In the genomic region with DNA sequence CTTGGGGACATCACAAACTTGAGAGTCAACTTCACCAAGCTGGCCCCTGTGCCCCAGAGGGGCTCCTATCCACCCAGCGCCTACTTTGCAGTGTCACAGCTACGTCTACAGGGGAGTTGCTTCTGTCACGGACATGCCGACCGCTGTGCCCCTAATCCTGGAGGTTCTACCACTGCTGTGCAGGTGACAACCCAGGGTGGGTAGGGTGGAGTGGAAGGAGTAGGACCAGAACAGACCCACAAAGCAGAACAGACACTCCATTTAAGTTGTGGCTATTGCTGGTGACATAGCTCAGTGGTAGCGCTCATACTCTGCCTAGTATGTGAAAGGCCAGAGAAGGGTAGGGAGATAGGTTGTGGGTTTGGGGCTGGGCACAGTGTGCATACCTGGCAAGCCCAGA, we compare ENCODE assay signal across 27 mouse cellular contexts. TPM values are rescaled to one million over a fixed set of nuclear protein-coding genes. Genes with fewer than 3 reads are reported as not detected.
DNase-seq lines count a peak whose midpoint lies in the region; ATAC-seq and TF ChIP-seq lines count a peak whose summit lies in the region.
"Had no signal": no experiment of that assay in that cellular context is flagged by ENCODE, and none has a peak within 500 bp of the region (broad histone marks: within the 10 kb centered on the region; RNA-seq: fewer than 3 reads in every experiment).

No protein-coding gene starts in this region.

- TF ChIP-seq POLR2A in liver, adult 2 months (IDR thresholded peaks at IDR 0.05; ENCODE audit: extremely low read depth, insufficient read depth, low read length), result no peak

- peak; percentile 90 for DNase-seq in heart, adult 11 months
- no peak for DNase-seq in heart, postnatal 10 days
- DNase-seq in liver, adult 2 months (ENCODE audit: extremely low read depth, low read depth, low spot score), result no peak
- DNase-seq in liver, result no peak
- DNase-seq in midbrain, embryonic 11.5 days (ENCODE audit: low spot score, missing footprints), result peak; percentile 26
- DNase-seq in midbrain, postnatal 0 days (ENCODE audit: low spot score), result no peak
- no peak for DNase-seq in layer of hippocampus, adult 2 months (ENCODE audit: low spot score in 2 of 2)
- DNase-seq: B cell, adult 2 months; cerebellum, adult 11 months; cerebellum, adult 2 months; cerebellum, adult 9-11 months; cerebellum, postnatal 25 days; forebrain, postnatal 0 days; gastrocnemius, postnatal 10 days; gastrocnemius, postnatal 36 days; heart, postnatal 36 days had no signal

- H3K79me2 ChIP-seq in liver, adult 2 months (ENCODE audit: control insufficient read depth, insufficient read depth, low read length), result no peaks in the 10 kb centered on the region

- WGBS in liver, adult 2 months, result 76% methylated on average over 6 of the region's 6 CpGs
- WGBS in midbrain, embryonic 11.5 days, result 90% methylated on average over 6 of the region's 6 CpGs
- WGBS in midbrain, postnatal 0 days, result 97% methylated on average over 6 of the region's 6 CpGs

- no peak for ATAC-seq in midbrain, embryonic 11.5 days (ENCODE audit: low FRiP score)
- no peak for ATAC-seq in midbrain, postnatal 0 days (ENCODE audit: low FRiP score)
- ATAC-seq: forebrain, embryonic 14.5 days; forebrain, postnatal 0 days; hindbrain, embryonic 16.5 days had no signal

- no peak overlapping the region for H3K4me3 ChIP-seq in liver, adult 2 months (ENCODE audit: insufficient read depth, low read depth, low read length)
- no peak overlapping the region for H3K4me3 ChIP-seq in midbrain, embryonic 11.5 days (ENCODE audit: low read depth, low read length)
- H3K4me3 ChIP-seq in midbrain, postnatal 0 days (ENCODE audit: low read depth, low read length), result no peak overlapping the region
- H3K4me3 ChIP-seq in layer of hippocampus, adult 2 months, result no peak overlapping the region
- H3K4me3 ChIP-seq: embryonic facial prominence, embryonic 12.5 days; embryonic facial prominence, embryonic 15.5 days; hindbrain, embryonic 10.5 days; hindbrain, embryonic 13.5 days had no signal

- peaks cover 19% of the 10 kb centered on the region for H3K4me1 ChIP-seq in liver, adult 2 months (ENCODE audit: control insufficient read depth, insufficient read depth, low read length)
- H3K4me1 ChIP-seq in midbrain, embryonic 11.5 days (ENCODE audit: control insufficient read depth, insufficient read depth, low read length), result 0 out of 2 replicates have a peak, but pooled peaks cover 4% of the 10 kb centered on the region
- no peaks in the 10 kb centered on the region for H3K4me1 ChIP-seq in midbrain, postnatal 0 days (ENCODE audit: insufficient read depth, low read length)
- H3K4me1 ChIP-seq: embryonic facial prominence, embryonic 12.5 days; embryonic facial prominence, embryonic 15.5 days had no signal

- H3K4me2 ChIP-seq in midbrain, embryonic 11.5 days, result no peak overlapping the region
- H3K4me2 ChIP-seq in midbrain, postnatal 0 days (ENCODE audit: low read depth, low read length, poor library complexity, severe bottlenecking), result no peak overlapping the region
- H3K4me2 ChIP-seq: embryonic facial prominence, embryonic 12.5 days; embryonic facial prominence, embryonic 15.5 days; heart, embryonic 11.5 days; hindbrain, embryonic 13.5 days had no signal

- H3K9ac ChIP-seq in liver, adult 2 months (ENCODE audit: low read depth, low read length), result peak overlapping the region; percentile 39
- H3K9ac ChIP-seq in midbrain, embryonic 11.5 days (ENCODE audit: low read length), result no peak overlapping the region
- H3K9ac ChIP-seq in midbrain, postnatal 0 days (replicated peaks; ENCODE audit: low read length, poor library complexity, severe bottlenecking), result no peak overlapping the region
- H3K9ac ChIP-seq: embryonic facial prominence, embryonic 12.5 days; embryonic facial prominence, embryonic 15.5 days; forebrain, postnatal 0 days; hindbrain, embryonic 13.5 days had no signal

- no peaks in the 10 kb centered on the region for H3K27me3 ChIP-seq in liver, adult 2 months (ENCODE audit: control insufficient read depth, insufficient read depth, low read length)
- H3K27me3 ChIP-seq in midbrain, embryonic 11.5 days (ENCODE audit: control insufficient read depth, insufficient read depth, low read length), result no peaks in the 10 kb centered on the region
- no peaks in the 10 kb centered on the region for H3K27me3 ChIP-seq in midbrain, postnatal 0 days (ENCODE audit: insufficient read depth, low read length)
- H3K27me3 ChIP-seq: CH12.LX; embryonic facial prominence, embryonic 12.5 days; embryonic facial prominence, embryonic 15.5 days; hindbrain, embryonic 13.5 days; Patski had no signal

- no peaks in the 10 kb centered on the region for H3K36me3 ChIP-seq in liver, adult 2 months (ENCODE audit: control insufficient read depth, insufficient read depth, low read length)
- H3K36me3 ChIP-seq in midbrain, embryonic 11.5 days (ENCODE audit: control insufficient read depth, insufficient read depth, low read length), result no peaks in the 10 kb centered on the region
- H3K36me3 ChIP-seq in midbrain, postnatal 0 days (ENCODE audit: insufficient read depth, low read length), result no peaks in the 10 kb centered on the region
- H3K36me3 ChIP-seq: embryonic facial prominence, embryonic 12.5 days; embryonic facial prominence, embryonic 15.5 days; G1E; hindbrain, embryonic 10.5 days; hindbrain, embryonic 13.5 days had no signal

- peak overlapping the region; percentile 96 for H3K27ac ChIP-seq in liver, adult 2 months (replicated peaks; ENCODE audit: insufficient read depth, low read depth, low read length)
- H3K27ac ChIP-seq in midbrain, embryonic 11.5 days (ENCODE audit: low read depth, low read length), result no peak overlapping the region
- no peak overlapping the region for H3K27ac ChIP-seq in midbrain, postnatal 0 days (ENCODE audit: low read depth, low read length)
- no peak overlapping the region for H3K27ac ChIP-seq in layer of hippocampus, adult 2 months
- H3K27ac ChIP-seq: embryonic facial prominence, embryonic 12.5 days; embryonic facial prominence, embryonic 15.5 days; hindbrain, embryonic 13.5 days had no signal

- TF ChIP-seq CTCF in liver, adult 2 months (IDR thresholded peaks at IDR 0.05; ENCODE audit: low read depth, low read length), result no peak
- TF ChIP-seq CTCF in midbrain, postnatal 0 days (IDR thresholded peaks at IDR 0.05), result no peak
- TF ChIP-seq CTCF in layer of hippocampus, adult 2 months (conservative IDR thresholded peaks at IDR 0.05), result no peak

- H3K9me3 ChIP-seq in midbrain, embryonic 11.5 days (ENCODE audit: control insufficient read depth, low read length), result no peaks in the 10 kb centered on the region
- H3K9me3 ChIP-seq in midbrain, postnatal 0 days (ENCODE audit: low read length), result no peaks in the 10 kb centered on the region
- H3K9me3 ChIP-seq: embryonic facial prominence, embryonic 12.5 days; embryonic facial prominence, embryonic 15.5 days; G1E; hindbrain, embryonic 10.5 days; hindbrain, embryonic 13.5 days had no signal

- intact Hi-C loops in heart, postnatal 10 days (cut with DNase I), result no loop called here

RNA-seq across cellular contexts. Expression of gene Camk1g, which starts 44.2 kb away (rescaled TPM):
- 1 to 10 TPM; 1.4 to 1.6 TPM for total RNA-seq in heart, postnatal 10 days (2021)
- not detected in 2 replicates for total RNA-seq in liver, adult 2 months (2014; rRNA removed)
- not detected in 2 replicates for polyA plus RNA-seq in liver, adult 2 months (2012; rRNA removed)
- polyA plus RNA-seq in midbrain, embryonic 11.5 days (2014; fragmentation: Nextera tagmentation; extraction: Ambion mirVana), result 17.1 and 20.1 TPM in 2 replicates
- 48.1 and 54.7 TPM in 2 replicates for total RNA-seq in midbrain, postnatal 0 days (2014; rRNA removed)
- polyA plus RNA-seq in midbrain, postnatal 0 days (2015; fragmentation: Nextera tagmentation; extraction: Ambion mirVana), result 46.6 and 50.3 TPM in 2 replicates
- total RNA-seq in layer of hippocampus, adult 2 months (2021), result 10 to 100 TPM; 23.6 to 24.4 TPM
- total RNA-seq: CH12.LX; G1E; granulocyte monocyte progenitor cell, adult 5-6 weeks had no signal
- polyA plus RNA-seq: G1E had no signal

RNA-seq across cellular contexts. Expression of gene G0s2, which starts 52.9 kb away (rescaled TPM):
- total RNA-seq in heart, postnatal 10 days (2021), result 10 to 100 TPM; 51.2 to 51.4 TPM
- total RNA-seq in liver, adult 2 months (2014; rRNA removed), result 78.0 and 106 TPM in 2 replicates
- 179 and 444 TPM in 2 replicates for polyA plus RNA-seq in liver, adult 2 months (2012; rRNA removed)
- 7.9 and 11.4 TPM in 2 replicates for polyA plus RNA-seq in midbrain, embryonic 11.5 days (2014; fragmentation: Nextera tagmentation; extraction: Ambion mirVana)
- 5.3 and 8.6 TPM in 2 replicates for total RNA-seq in midbrain, postnatal 0 days (2014; rRNA removed)
- polyA plus RNA-seq in midbrain, postnatal 0 days (2015; fragmentation: Nextera tagmentation; extraction: Ambion mirVana), result 5.8 and 6.5 TPM in 2 replicates
- 10 to 100 TPM in 1 of 2 experiments, 1 to 10 TPM in 1; 8.5 to 10.0 TPM for total RNA-seq in layer of hippocampus, adult 2 months (2021)
- total RNA-seq: CH12.LX, G1E had no signal
- polyA plus RNA-seq: G1E, Patski had no signal

Comparison
In these comparisons a context has a peak if more than half of its experiments do, and no peak if none do; other contexts are left out.
1. DNase-seq: peak in heart, adult 11 months (single experiment) and midbrain, embryonic 11.5 days (single experiment); none in heart, postnatal 10 days (0 of 2), liver, adult 2 months (single experiment), liver (single experiment), midbrain, postnatal 0 days (single experiment) and layer of hippocampus, adult 2 months (0 of 2).
2. RNA of gene Camk1g, which starts 44.2 kb away (total RNA-seq): 48.1 to 54.7 TPM in midbrain, postnatal 0 days and 23.6 to 24.4 TPM in layer of hippocampus, adult 2 months; 1.4 to 1.6 TPM in heart, postnatal 10 days and not detected in liver, adult 2 months; every median in the first group is over 4 times any median in the second.